Mouse (Mus musculus): Measurements from ENCODE around the gene Senp1.

DNA sequence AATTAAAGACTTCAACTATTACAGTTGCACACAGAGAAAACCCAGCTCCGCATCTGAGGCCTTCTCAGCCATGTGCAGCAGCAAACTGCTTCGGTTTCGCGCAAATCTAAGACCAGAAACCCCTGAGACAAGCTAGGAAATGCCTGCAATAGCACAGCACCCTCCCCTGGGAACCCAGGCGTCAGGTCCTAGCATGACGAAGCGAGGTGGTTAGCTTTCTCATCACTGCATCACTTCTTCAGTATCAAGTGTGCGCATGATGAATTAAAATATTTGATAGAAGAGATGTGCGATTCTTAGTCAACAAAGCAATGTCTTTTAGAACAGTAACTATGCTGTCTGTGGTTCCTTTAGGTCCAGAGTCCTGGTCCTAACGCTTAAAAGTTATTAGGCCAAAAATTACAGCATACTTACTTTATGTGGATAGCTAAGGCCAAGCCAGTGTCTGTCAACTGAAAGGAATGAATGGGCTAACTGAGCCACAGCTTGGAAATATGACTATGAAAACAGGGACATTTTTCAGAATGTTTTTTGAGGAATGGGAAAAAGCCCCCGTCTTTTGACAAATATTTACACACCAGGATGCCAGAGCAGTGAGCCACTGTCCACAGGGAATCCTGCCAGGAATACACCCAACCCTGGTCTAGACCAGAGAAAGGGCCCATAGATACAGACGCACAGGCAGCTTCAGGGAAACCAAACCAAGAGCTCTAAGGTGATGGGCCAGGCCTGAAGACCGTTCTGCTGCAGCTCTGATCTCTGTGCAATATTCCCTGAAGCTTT lies 44.4 kb downstream of the Senp1 start:
- no peak for TF ChIP-seq POLR2A (IDR thresholded peaks at IDR 0.05; ENCODE audit: insufficient read length, low read depth)
- TF ChIP-seq TCF12 (IDR thresholded peaks at IDR 0.05; ENCODE audit: insufficient read depth, poor library complexity, severe bottlenecking), result no peak
- TF ChIP-seq USF1 (IDR thresholded peaks at IDR 0.05; ENCODE audit: low read depth), result no peak
- TF ChIP-seq MYOG (IDR thresholded peaks at IDR 0.05; ENCODE audit: control insufficient read depth in 1 of 3, insufficient read depth in 1 of 3, insufficient read length in 2 of 3, low read depth in 2 of 3), result no peak
- no peak for TF ChIP-seq MYOD1 (IDR thresholded peaks at IDR 0.05; ENCODE audit: control insufficient read depth in 1 of 3, insufficient read length in 2 of 3, low read depth in 2 of 3)
- no peak for TF ChIP-seq POLR2AphosphoS2 (IDR thresholded peaks at IDR 0.05; ENCODE audit: insufficient read length, low read depth)
- TF ChIP-seq MAX (IDR thresholded peaks at IDR 0.05; ENCODE audit: low read depth), result no peak
- TF ChIP-seq E2F4 (IDR thresholded peaks at IDR 0.05; ENCODE audit: insufficient read depth), result no peak
- no peak for TF ChIP-seq CEBPB (IDR thresholded peaks at IDR 0.05; ENCODE audit: insufficient read depth, poor library complexity, severe bottlenecking)
- no peak for TF ChIP-seq SRF (IDR thresholded peaks at IDR 0.05; ENCODE audit: control insufficient read depth, insufficient read length, low read depth)
- no peak for TF ChIP-seq TCF3 (IDR thresholded peaks at IDR 0.05; ENCODE audit: insufficient read length, low read depth)
- no peak for TF ChIP-seq REST (IDR thresholded peaks at IDR 0.05; ENCODE audit: insufficient read depth, insufficient read length)

All from myocyte (in vitro differentiated cells).